Mouse (Mus musculus) hindbrain, embryonic 15.5 days (tissue): Measurements from ENCODE around the gene Gne. TPM values are rescaled to one million over a fixed set of nuclear protein-coding genes. Genes with fewer than 3 reads are reported as not detected.

Experiments used
- ATAC-seq: fragments of 200-750 bp; cut with Nextera tagmentation; 2 replicates; pipeline ENCODE4 v1.8.0; 2017; ENCODE audit warnings: low read depth, moderate number of reproducible peaks, moderate TSS enrichment; ENCODE audit not compliant: low FRiP score
- H3K27ac ChIP-seq: fragments of 300-500 bp; sonication (generic); replicated peaks from 2 replicates; pipeline ENCODE4 v1.5.1; 2015; ENCODE audit warnings: mild to moderate bottlenecking, inconsistent platforms
- H3K27me3 ChIP-seq: fragments of 300-500 bp; sonication (generic); 2 replicates; pipeline ENCODE4 v1.6.1; 2015; ENCODE audit warnings: control low read depth, inconsistent platforms
- H3K36me3 ChIP-seq: fragments of 300-500 bp; sonication (generic); 2 replicates; pipeline ENCODE4 v1.6.1; 2015; ENCODE audit warnings: control low read depth, inconsistent platforms
- H3K4me1 ChIP-seq: fragments of 300-500 bp; sonication (generic); replicated peaks from 2 replicates; pipeline ENCODE4 v1.6.1; 2015; ENCODE audit warnings: control low read depth, inconsistent platforms
- H3K4me2 ChIP-seq: fragments of 300-500 bp; sonication (generic); 2 replicates; pipeline ENCODE4 v1.6.1; 2015; ENCODE audit warnings: moderate library complexity, mild to moderate bottlenecking, inconsistent platforms
- H3K4me3 ChIP-seq: fragments of 300-500 bp; sonication (generic); 2 replicates; pipeline ENCODE4 v1.5.1; 2015; ENCODE audit warnings: mild to moderate bottlenecking, inconsistent platforms
- H3K9ac ChIP-seq: fragments of 300-500 bp; sonication (generic); 2 replicates; pipeline ENCODE4 v1.6.1; 2015; ENCODE audit warnings: inconsistent platforms
- H3K9me3 ChIP-seq: fragments of 300-500 bp; sonication (generic); 2 replicates; pipeline ENCODE4 v1.6.1; 2016; ENCODE audit warnings: control low read depth, inconsistent platforms
- WGBS: fragments of 180-500 bp; shearing (Covaris S2); methylation state at CpG from one replicate; pipeline ENCODE4 v1.1.7; 2015; 5-methylcytosine and 5-hydroxymethylcytosine counted together
- polyA plus RNA-seq: library from polyadenylated mRNA; unstranded; fragments of >200 nt; fragmentation: Nextera tagmentation; extraction: Ambion mirVana; gene quantifications from 2 replicates; pipeline ENCODE4 v1.2.1, GENCODE M21; 2015

Gene Gne
- polyA plus RNA-seq, 1 experiment from 2014 or later, result 28.6 TPM

DNA sequence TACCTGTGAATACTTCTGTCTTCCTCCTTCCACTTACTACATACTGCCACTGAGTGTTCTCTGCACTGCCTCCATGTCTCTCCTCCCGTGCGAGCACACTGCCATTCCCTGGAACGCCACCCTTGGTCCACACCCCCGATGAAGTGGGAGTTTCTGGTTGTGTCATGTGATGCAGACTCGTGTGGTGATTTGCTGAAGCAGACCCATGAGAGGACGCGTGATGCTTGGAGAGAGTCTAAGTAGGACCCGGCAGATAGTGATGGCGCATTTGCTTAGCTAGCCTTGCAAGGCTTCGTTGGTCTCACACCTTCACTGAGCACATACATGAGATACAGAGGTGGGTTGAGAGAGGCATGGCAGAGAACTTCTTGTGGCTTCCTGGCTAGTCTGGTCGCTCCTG is 90.9 kb downstream of the Gne start:
- WGBS, result 95% methylated on average over 11 of the region's 11 CpGs
- H3K4me1 ChIP-seq, result no peaks in the 10 kb centered on the region
- no peak overlapping the region for H3K9ac ChIP-seq
- no peak for ATAC-seq
- no peaks in the 10 kb centered on the region for H3K27me3 ChIP-seq
- no peaks in the 10 kb centered on the region for H3K36me3 ChIP-seq
- H3K4me2 ChIP-seq, result no peak overlapping the region
- no peaks in the 10 kb centered on the region for H3K9me3 ChIP-seq
- H3K27ac ChIP-seq, result no peak overlapping the region
- no peak overlapping the region for H3K4me3 ChIP-seq

DNA sequence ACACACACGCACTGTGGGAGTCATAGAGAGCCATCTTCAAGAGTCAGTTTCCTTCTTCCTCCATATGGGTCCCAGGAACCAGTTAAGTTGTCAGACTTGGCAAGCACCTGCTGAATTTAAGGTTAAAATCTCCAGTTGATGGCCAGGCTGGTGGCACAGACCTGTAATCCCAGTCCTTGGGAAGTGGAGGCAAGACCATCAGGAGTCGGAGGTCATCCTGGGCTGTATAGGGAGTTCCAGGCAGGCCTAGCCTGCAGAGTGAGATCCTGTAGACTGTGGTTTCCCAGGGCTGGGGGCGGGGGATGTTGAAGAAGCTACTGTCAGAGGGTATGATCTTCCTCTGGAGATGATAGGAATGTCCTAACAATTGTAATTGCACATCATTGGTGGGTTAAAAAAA is 95.0 kb downstream of the Gne start:
- Histone ChIP-seq H3K27me3 (no peaks in the 10 kb centered on the region), H3K4me3 (no peak overlapping the region), H3K36me3 (no peaks in the 10 kb centered on the region), H3K9me3 (no peaks in the 10 kb centered on the region), H3K4me2 (no peak overlapping the region), H3K4me1 (no peaks in the 10 kb centered on the region), H3K27ac (no peak overlapping the region), H3K9ac (no peak overlapping the region)
- 86% methylated on average over 3 of the region's 3 CpGs for WGBS
- no peak for ATAC-seq

DNA sequence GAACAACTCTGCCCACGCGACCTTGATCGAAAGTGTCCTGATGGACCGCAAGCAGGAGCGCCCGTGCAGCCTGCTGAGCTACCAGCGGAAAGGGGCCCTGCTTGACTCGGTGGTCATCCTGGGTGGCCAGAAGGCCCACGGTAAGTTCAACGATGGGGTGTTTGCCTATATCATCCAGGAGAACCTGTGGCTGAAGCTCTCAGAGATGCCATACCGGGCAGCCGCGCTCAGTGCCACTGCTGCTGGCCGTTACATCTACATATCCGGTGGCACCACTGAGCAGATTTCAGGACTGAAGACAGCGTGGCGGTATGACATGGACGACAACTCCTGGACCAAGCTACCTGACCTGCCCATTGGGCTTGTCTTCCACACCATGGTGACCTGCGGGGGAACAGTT is 99.7 kb downstream of the Gne start:
- H3K36me3 ChIP-seq, result no peaks in the 10 kb centered on the region
- H3K9me3 ChIP-seq, result no peaks in the 10 kb centered on the region
- peaks cover 13% of the 10 kb centered on the region for H3K4me1 ChIP-seq
- no peak overlapping the region for H3K4me3 ChIP-seq
- no peak for ATAC-seq
- WGBS, result 94% methylated on average over 19 of the region's 19 CpGs
- H3K9ac ChIP-seq, result no peak overlapping the region
- H3K27me3 ChIP-seq, result no peaks in the 10 kb centered on the region
- H3K27ac ChIP-seq, result no peak overlapping the region
- H3K4me2 ChIP-seq, result no peak overlapping the region

Other genes with a start within 250 kb of the Gne start
- not detected in 2 replicates for gene Olfr157, start 244.0 kb downstream of the Gne start, polyA plus RNA-seq
- gene Olfr155, start 232.6 kb downstream of the Gne start, polyA plus RNA-seq, result not detected in 2 replicates
- 5.4 TPM in 2 replicates for gene Reck, start 208.6 kb downstream of the Gne start, polyA plus RNA-seq
- 35.2 and 38.8 TPM in 2 replicates for gene Glipr2, start 126.8 kb downstream of the Gne start, polyA plus RNA-seq
- gene Ccin, start 100.7 kb downstream of the Gne start, polyA plus RNA-seq, result not detected in 2 replicates
- gene Clta, start 79.7 kb downstream of the Gne start, polyA plus RNA-seq, result 342 and 343 TPM in 2 replicates
- gene Rnf38, start 149.6 kb upstream of the Gne start, polyA plus RNA-seq, result 30.3 and 30.5 TPM in 2 replicates
- 8.5 and 10.3 TPM in 2 replicates for gene Melk, start 216.7 kb upstream of the Gne start, polyA plus RNA-seq